Mouse (Mus musculus) gastrocnemius, postnatal 14 days (tissue): Measurements from ENCODE around the gene Cdk18. TPM values are rescaled to one million over a fixed set of nuclear protein-coding genes. Genes with fewer than 3 reads are reported as not detected.

ENCODE experiments used
- DNase-seq: peaks from one replicate; pipeline ENCODE4 v3.0.0; 2021; ENCODE audit warnings: mixed read lengths
- intact Hi-C: fragments of 180-260 bp; cut with DNase I; formaldehyde crosslinking; loops from one replicate; pipeline ENCODE4 v1.15.1; 2025; ENCODE audit warnings: low total_unique reads
- total RNA-seq, 2 experiments: library from RNA; stranded (reverse); gene quantifications; 2 replicates each; pipeline ENCODE4 v1.2.3; 2021

The Cdk18 gene
- total RNA-seq, 2 experiments from 2014 or later = 0.92 to 1.6 TPM

DNA sequence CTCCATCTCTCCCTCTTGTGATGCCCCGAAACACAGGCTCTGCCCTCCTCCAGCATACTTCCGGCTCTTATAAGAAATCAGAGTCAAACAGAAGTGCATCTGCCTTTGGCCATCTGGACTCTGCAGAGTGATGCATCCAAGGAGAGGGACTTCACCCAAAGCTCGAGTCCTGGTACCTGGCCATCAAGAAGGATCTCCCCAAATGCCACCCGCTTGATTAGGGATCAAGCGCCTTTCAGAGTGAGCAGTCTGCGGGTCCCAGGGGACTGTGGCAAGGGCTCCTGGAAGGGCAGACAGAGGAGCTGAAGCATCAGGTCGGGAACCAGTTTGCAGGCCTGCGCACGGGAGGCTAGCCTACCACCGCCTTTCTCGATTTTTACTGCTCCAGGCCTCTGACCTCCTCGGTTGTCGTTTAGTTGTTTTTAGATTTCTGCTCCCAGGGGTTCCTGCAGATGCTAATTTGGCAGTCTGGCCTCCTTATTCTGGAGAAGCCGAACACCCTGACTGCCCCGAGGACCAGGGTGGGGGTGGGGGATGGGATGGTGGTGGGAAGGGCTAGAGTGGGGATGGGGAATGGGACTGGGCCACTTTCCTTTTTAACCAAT, 13.7 kb upstream of the Cdk18 start:
- intact Hi-C loops = no loop called here
- no peak for DNase-seq

DNA sequence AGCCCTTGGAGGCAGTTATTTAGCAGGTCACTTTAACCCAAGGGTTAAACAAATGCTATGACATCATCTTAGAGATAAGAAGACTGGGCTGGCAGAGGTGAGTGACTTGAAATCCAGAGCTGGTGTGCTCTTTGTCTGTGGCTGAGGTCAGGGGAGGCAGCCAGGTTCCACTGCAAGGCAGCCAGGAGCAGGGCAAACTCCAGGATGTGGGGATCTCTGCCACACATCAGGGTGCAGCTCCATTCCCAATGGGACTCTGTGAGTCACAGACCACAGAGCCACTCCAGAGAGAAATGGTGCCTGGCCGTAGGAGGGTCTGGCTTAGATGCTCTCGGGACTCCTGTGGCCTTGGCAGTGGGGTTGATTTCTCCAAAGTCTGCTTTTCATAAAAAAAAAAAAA, 12.4 kb upstream of the Cdk18 start:
- intact Hi-C loops = no loop called here
- no peak for DNase-seq

DNA sequence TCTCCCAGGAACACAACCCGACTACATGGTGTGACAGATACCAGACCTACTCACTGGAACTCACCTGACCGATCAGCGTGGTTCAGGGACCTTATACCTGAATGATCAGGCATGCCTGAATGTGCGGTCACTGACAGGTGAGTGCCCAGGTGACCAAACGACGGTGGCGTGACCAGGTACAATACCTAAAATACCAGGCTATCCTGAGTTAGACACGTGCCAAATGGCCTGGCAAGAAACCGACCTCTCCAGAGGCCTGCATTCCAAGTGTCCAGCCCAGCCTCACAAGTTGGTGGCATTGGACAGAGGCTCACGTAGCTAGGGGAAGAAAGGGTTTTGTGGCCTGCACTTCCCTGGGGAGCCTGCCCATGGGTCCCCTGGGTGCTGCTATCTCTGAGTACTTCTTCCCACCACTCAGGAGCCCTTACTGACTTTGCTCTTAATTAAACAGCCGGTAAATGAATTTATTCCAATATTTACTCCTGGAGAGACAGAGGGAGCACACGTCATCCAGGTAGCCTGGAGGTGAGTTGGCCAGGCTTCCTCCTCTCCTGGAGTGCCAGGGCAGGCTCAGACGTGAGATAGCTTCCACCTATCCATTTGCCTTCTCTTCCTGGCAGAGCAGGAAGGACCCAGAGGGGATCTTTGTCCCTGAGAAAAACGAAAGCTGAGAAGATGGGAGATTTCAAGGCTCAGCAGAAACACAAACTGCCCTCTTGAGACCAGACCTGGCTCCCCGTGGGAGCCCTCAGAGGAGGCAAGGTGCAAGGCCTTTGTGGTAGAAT, 11.5 kb upstream of the Cdk18 start:
- intact Hi-C loops = no loop called here
- DNase-seq = no peak

DNA sequence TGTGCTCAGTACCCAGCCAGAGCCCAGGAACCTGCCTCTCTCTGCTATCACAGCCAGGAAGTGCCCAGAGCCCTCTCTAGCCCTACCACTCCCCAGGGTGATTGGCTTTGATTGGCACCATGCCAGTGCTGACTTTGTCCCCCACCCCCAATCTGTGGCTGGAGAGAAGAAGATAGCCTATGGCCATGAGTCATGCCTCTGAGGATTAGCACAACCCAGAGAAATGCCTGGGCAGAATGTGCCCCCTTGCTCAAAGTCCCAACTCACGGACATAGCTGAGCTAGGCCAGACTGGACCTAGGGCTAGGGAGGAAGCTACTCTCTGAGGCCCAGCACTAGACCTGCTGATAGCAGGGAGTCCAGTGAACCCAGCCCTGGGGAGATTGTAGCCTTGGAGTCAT, 10.7 kb upstream of the Cdk18 start:
- DNase-seq = no peak
- intact Hi-C loops = no loop called here

DNA sequence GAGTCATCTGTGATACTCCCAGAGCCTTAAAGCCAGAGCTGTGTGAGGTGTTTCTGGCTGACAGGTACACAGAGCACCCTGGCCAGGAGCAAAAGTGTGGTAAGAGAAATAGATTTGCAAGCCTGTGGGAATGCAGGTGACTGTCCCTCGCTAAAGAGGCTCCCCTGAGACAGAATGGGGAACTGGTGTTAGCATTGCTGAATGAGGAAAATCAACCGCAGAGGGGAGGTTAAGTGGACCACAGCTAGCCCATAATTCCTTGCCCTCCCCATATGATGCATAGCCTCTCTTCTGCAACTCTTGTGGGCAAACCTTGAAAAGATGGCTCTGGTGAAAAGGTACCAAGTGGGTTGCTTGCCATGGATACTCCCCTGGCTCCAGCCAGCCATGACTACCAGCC, 9.9 kb upstream of the Cdk18 start:
- intact Hi-C loops = no loop called here
- DNase-seq = no peak

DNA sequence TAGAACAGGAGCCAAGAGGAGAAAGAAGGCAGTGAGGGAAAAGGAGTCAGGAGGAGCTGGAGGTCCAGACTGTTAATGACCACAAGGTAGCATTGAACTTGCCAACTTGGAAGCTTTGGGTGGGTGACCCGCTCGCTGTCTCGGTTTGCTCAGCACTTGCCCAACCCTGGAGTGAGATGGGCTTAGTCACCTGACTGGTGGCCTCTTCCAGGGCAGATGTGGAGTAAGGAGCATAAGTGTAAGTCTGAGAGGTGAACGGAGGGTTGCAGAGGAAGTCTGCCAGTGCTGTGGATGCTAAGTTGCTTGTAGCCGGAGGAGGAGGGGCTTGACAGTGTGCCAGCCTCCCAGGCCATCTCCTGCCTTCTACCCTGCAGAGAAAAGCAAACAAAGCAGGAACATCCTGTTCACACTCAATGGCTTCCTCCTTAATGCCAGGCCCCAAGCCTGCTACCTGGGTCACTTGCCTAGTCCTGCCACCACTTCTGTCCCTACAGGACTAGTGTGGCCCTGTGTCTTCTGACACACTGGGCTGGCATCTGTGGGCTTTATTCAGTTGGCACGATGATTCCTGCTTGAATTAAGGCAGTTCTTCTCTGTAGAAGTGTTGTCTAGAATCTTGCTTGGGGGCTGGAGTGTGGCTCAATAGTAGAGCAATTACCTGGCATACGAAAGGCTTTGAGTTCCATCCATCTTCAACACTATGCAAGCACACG, 6.6 kb upstream of the Cdk18 start:
- intact Hi-C loops = no loop called here
- DNase-seq = no peak

DNA sequence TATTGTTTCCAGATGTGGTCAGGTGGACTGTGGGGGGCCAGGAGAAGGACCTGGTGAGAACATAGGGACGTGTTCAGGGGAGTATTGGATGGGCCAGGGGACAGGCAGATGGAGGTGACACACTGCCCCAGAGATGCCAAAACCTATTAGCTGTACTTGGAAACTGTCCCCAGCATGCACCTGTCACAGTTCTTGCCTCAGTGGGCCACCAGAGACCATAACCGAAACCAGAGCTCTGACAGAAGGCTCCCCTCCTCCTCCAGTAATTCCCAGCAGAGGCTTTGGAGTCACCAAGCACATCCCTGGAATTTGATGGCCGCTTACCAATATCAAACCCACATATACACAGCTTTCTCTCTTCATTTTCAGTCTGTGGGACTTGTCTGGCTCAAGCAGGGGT, 5.4 kb upstream of the Cdk18 start:
- intact Hi-C loops = no loop called here
- no peak for DNase-seq

DNA sequence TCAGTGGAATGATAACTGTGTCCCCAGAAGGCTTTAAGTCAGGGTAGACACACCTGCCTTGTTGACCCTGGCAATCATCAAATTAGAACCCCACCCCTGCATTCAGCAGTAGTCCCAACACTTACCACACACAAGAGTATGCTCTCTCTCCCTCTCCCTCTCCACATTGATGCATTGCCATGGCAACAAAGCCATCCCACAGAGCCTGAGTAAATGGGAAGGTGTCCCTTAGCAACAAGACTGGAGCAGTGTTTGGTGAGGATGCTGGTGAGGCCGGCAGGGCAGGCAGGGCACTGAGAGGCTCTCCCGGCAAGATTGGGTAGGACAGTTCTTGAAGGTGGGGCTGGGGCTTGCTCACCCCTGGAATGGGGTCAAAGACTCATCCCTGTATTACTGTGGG, 4.7 kb upstream of the Cdk18 start:
- intact Hi-C loops = no loop called here
- no peak for DNase-seq

DNA sequence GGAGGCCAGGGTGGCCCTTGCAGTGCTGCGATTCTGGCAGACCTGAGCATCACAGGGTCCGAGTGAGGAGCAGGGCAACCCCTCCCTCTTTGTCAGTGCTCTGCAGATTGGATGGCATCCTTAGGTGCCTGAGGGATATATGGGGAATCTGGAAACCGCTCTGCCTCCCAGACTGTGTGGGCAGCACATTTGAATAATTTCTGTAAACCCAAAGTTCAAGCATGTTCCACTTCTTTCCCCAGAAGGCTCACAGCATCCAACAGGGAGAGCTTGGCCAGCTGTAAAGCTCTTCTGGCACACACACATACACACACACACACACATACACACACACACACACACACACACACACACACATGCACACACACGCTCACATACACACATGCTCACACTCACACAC, 4.2 kb upstream of the Cdk18 start:
- intact Hi-C loops = no loop called here
- DNase-seq = no peak

DNA sequence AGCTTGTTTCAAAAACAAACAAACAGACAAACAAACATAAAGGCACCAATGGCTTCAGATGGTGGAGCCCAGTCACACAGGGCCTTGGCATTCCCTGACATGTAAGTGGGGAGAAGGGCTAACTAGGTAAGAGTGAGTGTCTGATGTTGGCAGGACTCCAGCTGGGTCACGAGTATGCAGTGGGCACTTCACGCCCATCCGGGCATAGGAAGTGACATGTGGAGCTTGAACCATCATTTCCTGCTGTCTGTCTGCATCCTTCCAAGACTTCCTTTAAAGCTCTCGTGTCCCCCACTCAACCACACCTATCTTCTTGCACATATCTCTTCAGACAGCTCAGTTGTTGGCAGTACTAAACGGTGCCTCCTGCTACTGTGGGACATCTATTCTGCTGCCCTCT, 3.6 kb upstream of the Cdk18 start:
- intact Hi-C loops = no loop called here
- no peak for DNase-seq

DNA sequence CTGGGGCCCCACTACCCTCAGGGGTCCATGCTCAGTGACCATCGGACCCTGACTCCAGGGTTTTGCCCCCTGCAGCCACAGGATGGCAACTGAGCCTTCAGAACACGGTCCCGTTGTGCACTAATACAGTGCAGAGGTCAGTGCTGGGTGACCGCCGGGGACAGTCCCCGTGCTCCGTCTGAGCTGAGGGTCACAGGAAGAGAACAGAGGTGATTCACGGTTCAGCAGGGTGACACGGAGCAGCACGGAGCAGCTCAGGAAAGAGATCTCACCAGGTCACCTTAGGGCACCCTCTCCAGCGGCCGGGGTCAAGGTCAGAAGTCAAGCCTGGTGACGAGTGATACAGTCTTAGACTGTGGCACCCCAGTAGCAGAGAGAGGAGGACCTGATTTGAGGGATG, 2.3 kb upstream of the Cdk18 start:
- DNase-seq = no peak
- intact Hi-C loops = no loop called here

DNA sequence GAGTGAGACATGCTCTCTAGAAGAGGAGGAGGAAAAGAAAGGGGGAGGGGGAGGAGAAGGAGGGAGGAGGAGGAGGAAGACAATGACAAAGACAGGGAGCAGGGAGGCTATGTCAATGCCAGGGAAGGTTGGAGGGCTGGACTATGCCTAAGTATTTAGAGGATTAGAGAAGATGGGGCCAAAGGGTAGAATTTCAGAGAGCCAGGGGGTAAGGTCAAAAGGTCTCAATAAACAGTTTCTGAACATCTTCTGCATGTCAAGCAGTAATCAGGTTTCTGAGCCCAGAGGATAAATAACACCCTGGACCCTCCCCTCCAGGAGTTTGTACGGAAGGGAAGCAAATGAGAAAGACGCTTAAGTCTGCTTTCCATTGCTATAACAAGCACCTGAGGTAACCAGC, 1.7 kb upstream of the Cdk18 start:
- DNase-seq = no peak
- intact Hi-C loops = no loop called here

DNA sequence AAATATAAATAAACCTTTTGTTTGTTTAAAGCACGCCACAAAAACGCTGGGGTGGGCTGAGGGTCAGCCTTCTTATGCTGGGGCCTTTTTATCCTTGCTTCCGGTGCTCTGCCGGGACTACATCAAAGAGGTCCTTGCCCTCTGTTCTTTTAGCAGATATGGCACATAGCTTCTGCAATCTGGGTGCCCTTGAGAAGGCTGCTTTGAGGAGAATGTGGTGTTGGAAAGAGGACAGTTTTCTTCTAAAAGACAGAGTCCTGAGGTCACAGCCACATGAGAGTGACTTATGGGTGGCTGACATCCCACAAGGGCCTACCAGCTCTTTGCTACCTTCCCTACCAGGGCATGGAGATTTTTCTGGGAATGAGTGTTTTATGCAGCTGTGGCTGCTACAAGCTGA, 1.1 kb upstream of the Cdk18 start:
- intact Hi-C loops = no loop called here
- no peak for DNase-seq

DNA sequence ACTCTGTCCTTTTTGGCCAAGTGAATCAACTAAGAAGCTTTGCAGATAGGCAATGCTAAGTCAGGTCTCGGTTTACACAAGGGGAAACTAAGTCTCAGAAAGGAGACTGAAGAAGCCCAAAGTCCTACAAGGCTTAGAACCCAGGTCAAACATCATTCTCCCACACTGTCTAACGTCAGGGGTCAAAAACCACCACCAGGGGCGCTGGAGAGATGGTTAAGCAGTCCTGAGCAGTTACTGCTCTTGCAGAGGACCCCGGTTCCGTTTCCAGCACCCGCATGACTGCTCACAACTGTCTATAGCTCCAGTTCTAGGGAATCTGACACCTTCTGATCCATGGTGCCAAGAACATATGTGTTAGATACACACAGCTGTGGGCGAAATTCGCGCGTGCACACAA, 687 bp upstream of the Cdk18 start:
- intact Hi-C loops = no loop called here
- peak; percentile 42 for DNase-seq

DNA sequence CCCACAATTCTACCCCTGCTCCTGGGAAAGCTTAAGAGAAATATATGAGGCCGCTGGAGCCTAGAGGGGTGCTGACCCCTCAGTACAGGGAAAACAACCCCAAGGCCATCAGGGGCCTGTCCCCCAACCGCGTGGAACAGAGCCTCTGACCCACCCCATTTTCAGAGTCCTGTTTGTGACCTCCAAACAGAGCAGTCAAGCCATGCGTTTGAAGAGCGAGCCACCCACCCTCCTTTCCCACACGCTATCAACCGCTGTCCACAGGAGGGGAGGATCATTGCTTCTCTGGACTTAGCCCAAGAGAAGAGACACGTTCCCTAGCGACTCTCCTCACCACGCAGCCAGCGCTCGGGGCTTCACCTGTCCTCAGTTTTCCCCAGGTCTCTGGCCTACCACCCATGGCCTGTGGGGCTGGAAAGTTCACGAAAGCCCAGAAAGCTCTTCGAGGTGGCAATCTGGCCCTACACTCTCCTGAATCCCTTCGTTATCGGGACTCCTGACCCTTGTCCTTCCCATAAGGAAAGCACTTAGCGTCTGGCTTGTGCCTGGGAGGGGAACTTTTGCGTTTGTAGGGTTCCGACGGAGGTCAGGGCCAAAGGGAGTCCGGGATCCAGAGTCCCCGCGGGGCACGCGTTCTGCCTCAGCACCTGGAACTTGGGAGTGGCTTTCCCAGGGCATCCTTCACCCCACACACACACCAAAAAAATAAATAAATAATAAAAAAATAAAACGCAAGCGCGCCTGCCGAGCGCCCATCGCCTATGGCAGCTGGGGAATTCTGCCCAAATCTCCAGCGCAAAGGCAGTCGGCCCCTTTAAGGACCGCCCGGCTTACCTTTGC, 688 bp downstream of the Cdk18 start:
- DNase-seq = no peak
- intact Hi-C loops = no loop called here

DNA sequence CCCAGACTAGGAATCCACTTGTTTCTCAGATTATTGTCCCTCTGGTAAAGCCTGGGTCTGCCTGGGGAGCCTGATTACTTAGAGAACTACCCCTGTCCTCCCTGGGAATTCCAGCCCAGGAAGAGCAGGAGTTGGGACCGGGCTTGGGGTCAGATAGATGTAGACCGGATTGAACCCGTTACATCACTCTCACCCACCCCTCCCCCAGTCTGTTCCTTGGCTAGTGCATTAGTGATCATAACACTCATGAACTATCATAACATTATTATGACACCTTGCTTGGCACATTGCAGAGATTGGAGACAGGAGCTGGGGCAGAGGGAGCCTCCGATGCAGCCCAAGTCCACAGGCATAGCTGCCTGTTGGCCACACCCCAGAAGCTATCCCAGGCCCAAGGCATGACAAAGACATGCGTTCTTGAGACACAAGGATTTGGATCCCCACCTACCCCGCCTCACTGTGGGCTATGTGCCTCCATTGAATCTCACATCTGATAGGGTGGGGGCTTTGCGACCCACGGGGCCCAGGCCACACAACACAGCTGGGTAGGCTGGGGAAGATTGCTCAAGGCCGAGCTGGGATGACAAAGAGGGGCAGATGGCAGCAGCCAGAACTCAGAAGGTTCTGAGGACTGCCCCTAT, 1.4 kb downstream of the Cdk18 start:
- DNase-seq = no peak
- intact Hi-C loops = no loop called here

DNA sequence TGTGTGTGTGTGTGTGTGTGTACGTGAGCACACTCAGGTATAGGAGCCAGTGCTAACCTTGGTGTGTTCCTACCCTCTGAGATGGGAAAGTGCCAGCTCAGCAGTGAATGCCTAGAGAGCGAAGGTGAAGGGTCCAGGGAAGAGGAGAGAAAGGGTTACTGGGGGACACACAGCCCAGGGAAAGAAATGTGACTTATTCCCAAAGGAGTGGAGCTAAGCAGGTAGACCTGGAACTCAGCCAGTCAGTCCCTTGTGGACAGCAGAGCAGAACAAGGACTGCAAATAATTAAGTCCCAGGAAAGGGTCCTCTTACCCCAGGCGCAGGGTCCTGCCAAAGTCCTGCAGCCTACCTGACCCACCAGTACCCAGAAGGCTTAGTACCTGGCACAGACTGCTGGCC, 2.6 kb downstream of the Cdk18 start:
- intact Hi-C loops = no loop called here
- DNase-seq = no peak

DNA sequence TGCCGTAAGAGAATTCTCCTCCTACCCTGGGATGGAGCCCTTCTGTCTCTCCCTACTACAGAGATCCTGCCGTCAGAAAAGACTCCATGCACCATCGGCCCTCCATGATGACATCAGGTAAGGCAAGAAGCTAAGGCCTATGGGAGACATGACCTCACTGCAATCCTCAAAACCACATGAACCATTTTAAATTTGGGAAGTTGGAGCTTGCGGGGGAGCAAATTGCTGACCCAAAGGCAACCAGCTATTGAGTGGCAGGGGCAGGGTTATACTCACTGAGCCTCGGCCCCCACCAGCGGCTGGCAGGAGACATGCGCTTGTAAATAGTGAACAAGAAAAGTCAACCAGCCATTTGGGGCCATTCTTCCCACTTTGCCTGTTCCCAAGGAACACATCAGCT, 3.9 kb downstream of the Cdk18 start:
- DNase-seq = no peak
- intact Hi-C loops = no loop called here

DNA sequence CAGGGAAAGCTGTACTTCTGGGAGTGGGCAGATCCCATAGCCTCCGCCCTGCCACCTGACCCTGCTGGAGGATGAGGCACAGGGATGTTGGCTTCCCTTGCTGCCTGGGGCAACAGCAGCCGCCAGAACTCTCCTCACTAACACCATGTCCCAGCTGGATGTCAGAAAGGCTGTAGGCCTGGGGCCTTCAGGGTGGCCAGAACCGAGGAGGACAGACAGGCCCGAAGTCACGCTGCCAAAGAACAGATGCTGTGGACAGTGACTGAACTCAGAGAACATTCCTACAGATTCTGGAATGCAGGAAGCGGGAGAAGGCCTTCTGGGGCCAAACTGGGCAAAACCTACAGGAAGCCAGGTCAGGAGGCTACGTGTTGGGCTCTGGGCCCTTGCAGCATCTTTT, 11.2 kb downstream of the Cdk18 start:
- no peak for DNase-seq
- intact Hi-C loops = no loop called here
